Mouse (Mus musculus) megakaryocyte, adult 5-6 weeks (primary cell): ENCODE results near the gene Scaf8. TPM values are rescaled to one million over a fixed set of nuclear protein-coding genes. Genes with fewer than 3 reads are reported as not detected.
"Not testable (repeated sequence)": the region's sequence is repeated elsewhere in the genome, so short reads cannot be mapped to it uniquely, and the experiment has no call there.

ENCODE experiments used
- ATAC-seq: 2 replicates; pipeline ENCODE4 v1.8.0; 2016; ENCODE audit warnings: mild to moderate bottlenecking, inconsistent platforms; ENCODE audit not compliant: poor library complexity, severe bottlenecking
- total RNA-seq, 2 experiments: library from RNA; stranded (forward) in 1 of 2; stranded (reverse) in 1 of 2; fragments of 153-499, 151-499 nt in 1 of 2; fragments of 221-1000, 200-1000 nt in 1 of 2; gene quantifications; 2 replicates each; pipeline versions ENCODE4 v1.2.3 to v1.2.4; 2015 to 2017

The Scaf8 gene
- total RNA-seq, 2 experiments from 2014 or later, result 29.1 to 34.1 TPM

DNA sequence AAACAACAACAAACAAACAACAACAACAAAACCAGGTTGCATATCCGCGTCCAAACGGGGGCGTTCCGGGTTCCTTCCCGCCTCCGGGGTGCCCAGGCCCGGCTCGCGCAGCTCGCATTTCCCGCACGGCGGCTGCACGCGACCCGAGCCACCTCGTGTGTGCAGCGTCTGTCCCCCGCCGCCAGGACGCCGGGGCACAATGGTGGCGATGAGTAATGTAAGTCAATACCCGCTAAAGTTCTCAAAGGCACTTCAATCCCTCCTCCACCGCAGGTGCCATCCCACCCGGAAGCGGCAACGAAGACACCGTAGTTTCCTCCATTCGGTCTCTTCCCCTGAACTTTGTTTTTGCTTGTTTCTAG is 433 bp upstream of the Scaf8 start:
- ATAC-seq, result peak; percentile 56

DNA sequence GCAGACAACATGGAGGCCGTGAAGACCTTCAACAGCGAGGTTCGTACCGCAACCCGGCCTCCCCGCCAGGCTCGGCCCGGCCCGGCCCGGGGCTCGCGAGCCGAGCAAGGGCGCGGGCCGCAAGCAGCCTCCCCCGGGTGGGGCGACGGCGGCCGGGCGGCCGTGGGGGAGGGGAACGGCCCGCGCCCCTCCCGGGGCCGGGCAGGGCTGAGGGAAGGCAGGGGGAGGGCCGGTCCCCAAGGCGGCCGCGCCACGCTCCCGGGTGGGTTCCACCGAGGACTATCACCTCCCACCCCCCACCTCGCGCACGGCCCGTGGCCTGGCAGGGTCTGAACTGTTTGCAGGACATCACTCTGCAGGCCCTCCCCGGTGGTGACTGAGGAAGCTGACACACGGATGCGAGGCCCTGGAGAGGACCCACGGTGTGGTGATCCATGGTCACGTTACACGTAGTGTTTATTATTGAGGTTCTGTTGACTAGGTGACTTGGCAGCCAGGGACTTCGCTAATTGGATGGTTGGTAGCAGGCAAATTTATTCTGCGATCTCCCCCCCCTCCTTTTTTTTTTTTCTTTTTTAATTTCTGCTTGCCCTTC is 705 bp downstream of the Scaf8 start:
- peak; percentile 36 for ATAC-seq

DNA sequence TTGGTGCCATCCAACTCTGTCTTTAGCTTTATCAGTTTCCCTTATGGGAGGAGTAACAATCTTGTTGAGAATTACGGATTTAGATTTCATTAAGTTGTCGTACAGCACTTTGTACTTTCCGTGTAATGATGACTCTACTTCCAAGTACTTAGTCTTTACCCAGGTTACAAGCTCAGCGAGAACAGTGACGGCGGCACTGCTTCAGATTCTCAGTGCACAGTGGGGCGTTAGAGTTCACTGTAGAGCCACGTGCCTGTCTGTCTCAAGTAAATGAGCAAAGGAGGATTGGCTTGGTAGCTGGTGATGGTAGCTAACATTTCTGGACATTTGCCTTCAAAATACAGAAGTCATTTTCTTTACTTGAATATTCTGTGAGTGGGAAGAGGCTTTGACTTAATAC is 6.2 kb downstream of the Scaf8 start:
- ATAC-seq, result not testable (repeated sequence)

GRCm38 (mm10) chr17:3123581-3123980 is 8.8 kb downstream of the Scaf8 start:
- ATAC-seq, result not testable (repeated sequence)

- no peak for ATAC-seq
Observed at GRCm38 (mm10) chr17:3128716-3129115, 13.9 kb downstream of the Scaf8 start.

DNA sequence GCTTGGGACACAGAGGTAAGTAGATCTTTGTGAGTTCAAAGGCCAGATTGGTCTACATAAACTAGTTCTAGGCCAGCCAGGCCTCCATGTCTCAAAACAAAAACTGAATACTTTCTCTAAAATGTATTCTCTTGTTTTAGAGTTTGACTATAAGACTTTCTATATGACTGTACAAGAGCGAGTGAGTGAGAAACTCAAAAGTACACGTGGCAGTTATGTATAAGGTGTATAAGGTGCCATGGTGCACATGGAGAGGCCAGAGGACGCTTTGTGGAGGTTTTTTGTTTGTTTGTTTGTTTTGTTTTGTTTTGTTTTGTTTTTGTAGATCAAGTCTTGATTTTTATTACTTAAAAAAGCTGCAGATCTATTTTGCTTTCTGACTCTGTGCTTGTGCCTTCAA is 15.0 kb downstream of the Scaf8 start:
- ATAC-seq, result no peak

GRCm38 (mm10) chr17:3135346-3135745 is 20.6 kb downstream of the Scaf8 start:
- no peak for ATAC-seq

- ATAC-seq, result no peak
Observed at GRCm38 (mm10) chr17:3136127-3136526, 21.4 kb downstream of the Scaf8 start.

GRCm38 (mm10) chr17:3138387-3138786 is 23.6 kb downstream of the Scaf8 start:
- ATAC-seq, result no peak

GRCm38 (mm10) chr17:3140100-3140499 is 25.3 kb downstream of the Scaf8 start:
- no peak for ATAC-seq

- ATAC-seq, result no peak
Observed at GRCm38 (mm10) chr17:3148853-3149252, 34.1 kb downstream of the Scaf8 start.

- no peak for ATAC-seq
Observed at GRCm38 (mm10) chr17:3149541-3149940, 34.8 kb downstream of the Scaf8 start.

GRCm38 (mm10) chr17:3150701-3151100 is 35.9 kb downstream of the Scaf8 start:
- not testable (repeated sequence) for ATAC-seq

DNA sequence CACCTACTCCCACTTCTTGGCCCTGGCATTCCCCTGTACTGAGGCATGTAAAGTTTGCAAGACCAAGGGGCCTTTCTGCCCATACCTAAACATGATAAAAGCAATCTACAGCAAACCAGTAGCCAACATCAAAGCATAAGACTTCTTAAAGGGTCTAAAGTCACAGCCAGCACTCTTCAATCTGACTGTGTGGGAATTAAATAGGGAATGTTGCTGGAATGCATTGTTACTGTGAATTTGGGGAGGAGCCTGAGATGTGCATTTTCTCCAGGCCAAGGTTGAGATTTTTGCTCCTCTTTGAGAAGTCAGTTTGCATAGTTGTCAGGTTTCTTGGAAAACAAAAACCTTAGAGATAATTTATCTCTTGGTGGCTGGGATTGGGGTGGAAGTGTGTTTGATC is 36.4 kb downstream of the Scaf8 start:
- no peak for ATAC-seq

DNA sequence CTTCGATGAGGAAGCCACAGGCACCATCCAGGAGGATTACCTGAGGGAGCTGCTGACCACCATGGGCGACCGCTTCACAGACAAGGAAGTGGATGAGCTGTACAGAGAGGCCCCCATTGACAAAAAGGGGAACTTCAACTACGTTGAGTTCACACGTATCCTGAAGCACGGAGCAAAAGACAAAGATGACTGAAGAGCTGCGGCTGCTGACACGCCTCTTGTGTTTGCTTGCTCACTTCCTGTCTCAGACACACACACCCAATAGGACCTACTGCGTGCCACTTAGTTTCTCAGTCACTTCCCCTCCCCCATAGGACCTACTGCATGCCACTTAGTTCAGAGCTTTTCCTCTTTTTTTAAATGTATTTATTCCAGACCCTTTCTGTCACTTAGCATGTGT is 41.4 kb downstream of the Scaf8 start:
- peak; percentile 100 for ATAC-seq

- ATAC-seq, result no peak
Observed at GRCm38 (mm10) chr17:3157016-3157415, 42.2 kb downstream of the Scaf8 start.

GRCm38 (mm10) chr17:3162905-3163304 is 48.1 kb downstream of the Scaf8 start:
- no peak for ATAC-seq

- ATAC-seq, result not testable (repeated sequence)
Observed at GRCm38 (mm10) chr17:3180425-3180945, 65.7 kb downstream of the Scaf8 start.

- not testable (repeated sequence) for ATAC-seq
Observed at GRCm38 (mm10) chr17:3195483-3195882, 80.7 kb downstream of the Scaf8 start.

DNA sequence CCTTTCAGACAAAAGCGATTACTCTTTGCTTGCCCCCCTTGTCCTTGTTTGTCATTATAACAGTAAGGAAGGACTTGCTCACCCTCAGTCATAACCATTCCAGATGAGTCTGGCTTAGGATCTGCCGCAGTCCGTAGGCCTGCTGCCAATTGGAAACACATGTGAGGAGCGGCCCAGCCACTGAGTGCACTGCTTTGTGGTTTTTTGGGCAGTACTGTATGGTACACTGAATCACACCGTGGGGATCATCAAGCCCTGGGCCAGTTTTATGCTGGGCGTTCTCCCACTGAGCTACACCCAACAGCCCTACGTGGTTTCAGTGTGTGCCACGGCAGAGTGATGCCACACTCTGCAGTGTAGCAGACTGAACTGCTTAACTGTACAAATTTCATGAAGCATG is 85.6 kb downstream of the Scaf8 start:
- ATAC-seq, result no peak

- no peak for ATAC-seq
Observed at GRCm38 (mm10) chr17:3203916-3204315, 89.1 kb downstream of the Scaf8 start.

DNA sequence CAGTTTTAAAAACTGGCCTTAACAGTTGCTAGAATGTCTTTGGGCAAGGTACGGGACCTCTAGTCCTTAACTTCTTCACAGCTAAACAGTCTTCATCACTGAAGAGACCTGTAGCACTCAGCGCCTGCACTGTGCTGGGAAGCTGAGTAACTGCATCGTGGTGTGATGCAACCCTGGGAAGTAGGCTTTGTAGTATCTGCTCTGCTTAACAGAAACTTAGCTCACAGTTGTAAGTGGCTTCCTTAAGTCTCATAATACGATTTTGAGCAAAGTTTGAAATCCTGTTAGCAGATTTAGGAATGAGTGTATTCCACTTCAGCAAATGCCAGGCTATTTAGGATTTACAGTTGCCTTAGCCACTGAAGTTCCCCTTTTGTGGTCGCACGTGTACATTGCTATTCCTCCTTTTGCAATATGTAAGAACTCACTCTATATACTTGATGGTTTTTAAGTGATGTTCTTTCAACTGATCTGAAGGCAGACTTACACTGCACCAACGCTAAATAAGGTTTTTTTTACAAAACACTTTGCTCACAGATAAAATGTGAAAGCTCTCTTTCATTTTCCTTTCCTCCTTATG is 90.1 kb downstream of the Scaf8 start:
- ATAC-seq, result peak; percentile 87
